Mouse (Mus musculus) MEL (cell line): Measurements from ENCODE around the gene Cyb5d1.

ENCODE experiments used
- CHD2 ChIP-seq: IDR thresholded peaks from 2 replicates; pipeline ENCODE4 v1.6.1; 2011; ENCODE audit warnings: low read length, improper control_type of control experiment
- CTCF ChIP-seq, 3 experiments: IDR thresholded peaks in 2 of 3; conservative IDR thresholded peaks in 1 of 3; 2 replicates each; pipeline ENCODE4 v1.5.1; 2011 to 2012; ENCODE audit warnings: low read length in 3 of 3, low read depth in 2 of 3, mild to moderate bottlenecking in 2 of 3, improper control_type of control experiment in 1 of 3, inconsistent platforms in 1 of 3, mixed read lengths in 1 of 3, moderate library complexity in 1 of 3; ENCODE audit not compliant: control insufficient read depth in 1 of 3, insufficient read depth in 1 of 3, poor library complexity in 1 of 3, severe bottlenecking in 1 of 3
- MYC ChIP-seq: IDR thresholded peaks from 2 replicates; pipeline ENCODE4 v1.6.1; 2011; ENCODE audit warnings: low read depth, mild to moderate bottlenecking, low read length, improper control_type of control experiment, moderate library complexity
- SIN3A ChIP-seq: IDR thresholded peaks from 2 replicates; pipeline ENCODE4 v1.6.1; 2012; ENCODE audit warnings: low read length, improper control_type of control experiment, inconsistent platforms
- TAL1 ChIP-seq: IDR thresholded peaks from 2 replicates; pipeline ENCODE4 v1.6.1; 2012; ENCODE audit warnings: mild to moderate bottlenecking, inconsistent platforms, low read length, moderate library complexity, mixed read lengths

GRCm38 (mm10) chr11:69371601-69372000 lies 23.8 kb downstream of the Cyb5d1 start:
- TF ChIP-seq TAL1 = no peak
- no peak for TF ChIP-seq CTCF (IDR thresholded peaks at IDR 0.05 in 2 of 3, conservative IDR thresholded peaks at IDR 0.05 in 1 of 3; ENCODE audit: control insufficient read depth in 1 of 3, insufficient read depth in 1 of 3, low read depth in 2 of 3, low read length in 3 of 3, poor library complexity in 1 of 3, severe bottlenecking in 1 of 3)
- TF ChIP-seq CHD2 = no peak
- no peak for TF ChIP-seq SIN3A
- TF ChIP-seq MYC = no peak
